Mouse (Mus musculus) C2C12 (cell line): ENCODE measurements at regions not wholly inside any gene's neighbourhood (a gene's known extent, or its start where the extent isn't known, plus 50 kb on each side); places are given as distances from the start of the nearest gene placed in this dataset.

ENCODE experiments used
- CTCF ChIP-seq: IDR thresholded peaks from one replicate; pipeline ENCODE4 v1.5.1; 2011; ENCODE audit not compliant: control insufficient read depth, insufficient read depth, insufficient read length
- MYOD1 ChIP-seq: IDR thresholded peaks from one replicate; pipeline ENCODE4 v1.6.1; 2011; ENCODE audit warnings: low read depth; ENCODE audit not compliant: control insufficient read depth, insufficient read length
- USF1 ChIP-seq: IDR thresholded peaks from one replicate; pipeline ENCODE4 v1.6.1; 2011; ENCODE audit warnings: low read depth, mild to moderate bottlenecking, control low read depth, moderate library complexity

GRCm38 (mm10) chr7:145088655-145089054, 119.3 kb downstream of the 1810010D01Rik start:
- TF ChIP-seq CTCF (no peak), MYOD1 (no peak), USF1 (no peak)
